Mouse (Mus musculus) midbrain, postnatal 0 days (tissue): Measurements from ENCODE around the gene Hoxd4. TPM values are rescaled to one million over a fixed set of nuclear protein-coding genes. Genes with fewer than 3 reads are reported as not detected.

Experiments
- ATAC-seq: fragments of 200-750 bp; cut with Nextera tagmentation; 2 replicates; pipeline ENCODE4 v1.8.0; 2017; ENCODE audit warnings: moderate number of reproducible peaks, mild to moderate bottlenecking, moderate TSS enrichment, moderate library complexity; ENCODE audit not compliant: low FRiP score
- DNase-seq: peaks from one replicate; pipeline ENCODE4 v3.0.0-alpha.2; 2015; ENCODE audit warnings: low spot score
- H3K27ac ChIP-seq: fragments of 300-500 bp; sonication (generic); 2 replicates; pipeline ENCODE4 v1.5.1; 2014; ENCODE audit warnings: low read depth, mild to moderate bottlenecking, low read length, mixed read lengths
- H3K27me3 ChIP-seq: fragments of 300-500 bp; sonication (generic); 2 replicates; pipeline ENCODE4 v1.6.1; 2014; ENCODE audit warnings: low read length, control low read depth, mixed read lengths; ENCODE audit not compliant: insufficient read depth
- H3K36me3 ChIP-seq: fragments of 300-500 bp; sonication (generic); 2 replicates; pipeline ENCODE4 v1.6.1; 2014; ENCODE audit warnings: low read length, control low read depth, mixed read lengths; ENCODE audit not compliant: insufficient read depth
- H3K4me1 ChIP-seq: fragments of 300-500 bp; sonication (generic); 2 replicates; pipeline ENCODE4 v1.6.1; 2014; ENCODE audit warnings: mild to moderate bottlenecking, control low read depth, antibody characterized with exemption, low read length, mixed read lengths; ENCODE audit not compliant: insufficient read depth
- H3K4me2 ChIP-seq: fragments of 300-500 bp; sonication (generic); 2 replicates; pipeline ENCODE4 v1.6.1; 2014; ENCODE audit warnings: low read depth, mild to moderate bottlenecking, low read length, mixed read lengths; ENCODE audit not compliant: poor library complexity, severe bottlenecking
- H3K4me3 ChIP-seq: fragments of 300-500 bp; sonication (generic); 2 replicates; pipeline ENCODE4 v1.5.1; 2014; ENCODE audit warnings: low read depth, mild to moderate bottlenecking, low read length, moderate library complexity
- H3K9ac ChIP-seq: fragments of 300-500 bp; sonication (generic); replicated peaks from 2 replicates; pipeline ENCODE4 v1.6.1; 2014; ENCODE audit warnings: mild to moderate bottlenecking, low read length, moderate library complexity, mixed read lengths; ENCODE audit not compliant: poor library complexity, severe bottlenecking
- H3K9me3 ChIP-seq: fragments of 300-500 bp; sonication (generic); 2 replicates; pipeline ENCODE4 v1.6.1; 2016; ENCODE audit warnings: low read length, control low read depth
- CTCF ChIP-seq: IDR thresholded peaks from 2 replicates; pipeline ENCODE4 v1.5.1; 2016; ENCODE audit warnings: antibody characterized with exemption, mild to moderate bottlenecking
- WGBS: fragments of 180-500 bp; shearing (Covaris S2); extraction: QIAGEN DNeasy Blood & Tissue Kit; methylation state at CpG from one replicate; pipeline ENCODE4 v1.1.7; 2014; 5-methylcytosine and 5-hydroxymethylcytosine counted together
- polyA plus RNA-seq: library from polyadenylated mRNA; unstranded; fragments of >200 nt; fragmentation: Nextera tagmentation; extraction: Ambion mirVana; gene quantifications from 2 replicates; pipeline ENCODE4 v1.2.1, GENCODE M21; 2015
- total RNA-seq: library from RNA; depleted of rRNA; stranded (reverse); fragments of >200 nt; gene quantifications from 2 replicates; pipeline ENCODE4 v1.2.3, GENCODE M21; 2014

Hoxd4 gene
- total and polyA plus RNA-seq, 2 experiments from 2014 or later: 1.2 TPM; not detected in 1

DNA sequence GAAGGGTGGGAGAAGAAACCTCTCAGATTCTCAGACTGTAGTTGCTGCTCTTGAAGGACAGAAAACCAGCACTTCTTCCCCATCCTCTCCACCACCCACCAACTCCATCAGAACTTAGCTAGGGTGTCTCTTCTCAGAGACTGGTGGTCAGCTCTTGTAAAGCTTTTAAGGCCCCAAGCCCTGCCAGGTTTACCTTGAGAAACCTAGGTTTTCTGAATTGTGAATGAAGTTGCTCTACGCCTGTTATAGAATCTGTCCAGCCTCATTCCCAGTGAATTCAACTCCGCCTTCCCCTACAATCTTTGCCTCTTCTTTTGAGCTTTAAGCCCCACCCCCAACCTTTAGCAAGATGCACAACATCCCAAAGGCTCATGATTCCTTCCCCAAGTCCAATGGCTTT, 34.6 kb upstream of the Hoxd4 start:
- DNase-seq: no peak
- Histone ChIP-seq H3K9ac (no peak overlapping the region), H3K27me3 (peaks cover 98% of the 10 kb centered on the region), H3K9me3 (no peaks in the 10 kb centered on the region), H3K27ac (no peak overlapping the region), H3K4me3 (no peak overlapping the region), H3K36me3 (no peaks in the 10 kb centered on the region), H3K4me1 (no peaks in the 10 kb centered on the region), H3K4me2 (no peak overlapping the region)
- WGBS: 17% methylated on average over 2 of the region's 2 CpGs
- no peak for ATAC-seq
- no peak for TF ChIP-seq CTCF

DNA sequence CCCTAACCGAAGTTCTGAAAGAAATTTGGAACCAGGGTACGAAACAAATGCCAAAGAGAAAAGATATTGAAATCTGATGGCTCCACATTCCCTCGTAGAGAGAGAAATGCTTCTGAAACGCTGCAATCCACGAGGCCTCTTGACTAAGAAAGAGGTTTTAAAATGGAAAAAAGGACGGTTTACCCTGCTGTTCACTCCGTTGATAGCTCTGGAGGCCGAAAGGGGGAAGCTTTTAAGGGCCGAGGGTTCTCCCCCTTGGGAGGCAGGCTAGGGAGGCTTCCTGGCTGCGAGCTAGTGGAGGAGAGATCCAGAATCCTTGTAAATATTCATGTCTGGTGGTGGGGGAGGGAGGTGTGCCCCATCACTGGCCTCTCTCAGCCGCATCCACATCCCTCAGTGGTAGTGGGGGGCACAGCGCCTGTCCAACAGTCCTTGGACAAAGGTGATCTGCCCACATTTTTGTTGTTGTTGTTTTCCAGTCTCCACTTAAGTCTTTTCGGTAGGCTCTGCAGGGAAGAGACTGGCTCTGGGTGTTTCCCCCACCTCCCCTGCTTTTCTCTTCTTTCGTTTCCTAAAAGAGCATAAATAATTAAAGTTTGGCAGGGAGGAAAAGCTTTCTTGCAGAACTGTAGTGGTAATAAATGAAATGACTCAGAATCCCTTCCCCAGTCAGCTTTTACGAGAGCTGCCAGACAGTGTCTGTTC, 32.7 kb upstream of the Hoxd4 start, which contains the start of gene Hoxd11:
Gene Hoxd11 (plus strand): TSS at position 667 of the 705 bp plus-strand sequence.
- DNase-seq: no peak
- Histone ChIP-seq H3K27ac (no peak within 1 kb of the TSS), H3K4me2 (no peak within 1 kb of the TSS), H3K9me3 (no peaks in the 10 kb centered on the region), H3K27me3 (peaks cover 99% of the 10 kb centered on the region), H3K4me1 (no peaks in the 10 kb centered on the region), H3K36me3 (no peaks in the 10 kb centered on the region), H3K4me3 (no peak within 1 kb of the TSS), H3K9ac (no peak within 1 kb of the TSS)
- no peak for ATAC-seq
- no peak for TF ChIP-seq CTCF
- WGBS: 2% methylated on average over 15 of the region's 15 CpGs

DNA sequence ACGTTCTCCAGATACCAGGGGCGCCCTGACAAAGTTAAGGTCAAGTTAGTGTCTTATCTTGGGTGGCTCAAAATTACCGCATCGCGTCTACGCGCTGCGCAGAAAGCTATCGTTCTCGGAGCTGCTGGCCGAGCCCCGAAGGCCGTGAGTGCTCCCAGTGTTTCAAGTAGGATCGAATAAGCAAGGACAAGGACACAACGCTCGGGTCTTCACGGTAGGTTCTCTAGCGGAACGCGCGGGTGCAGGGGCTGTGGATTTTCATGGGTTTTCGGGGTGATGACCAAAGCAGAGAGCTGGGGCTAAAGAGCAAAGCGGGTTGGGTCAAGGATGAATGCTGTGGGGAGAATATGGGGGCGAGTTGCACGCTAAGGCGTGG, 32.1 kb upstream of the Hoxd4 start:
- DNase-seq: no peak
- no peaks in the 10 kb centered on the region for H3K4me1 ChIP-seq
- peaks cover 99% of the 10 kb centered on the region for H3K27me3 ChIP-seq
- no peaks in the 10 kb centered on the region for H3K9me3 ChIP-seq
- H3K4me2 ChIP-seq: no peak overlapping the region
- H3K36me3 ChIP-seq: no peaks in the 10 kb centered on the region
- no peak for ATAC-seq
- H3K9ac ChIP-seq: no peak overlapping the region
- no peak overlapping the region for H3K4me3 ChIP-seq
- under 1% methylated on average over 26 of the region's 26 CpGs for WGBS
- TF ChIP-seq CTCF: no peak
- H3K27ac ChIP-seq: no peak overlapping the region

DNA sequence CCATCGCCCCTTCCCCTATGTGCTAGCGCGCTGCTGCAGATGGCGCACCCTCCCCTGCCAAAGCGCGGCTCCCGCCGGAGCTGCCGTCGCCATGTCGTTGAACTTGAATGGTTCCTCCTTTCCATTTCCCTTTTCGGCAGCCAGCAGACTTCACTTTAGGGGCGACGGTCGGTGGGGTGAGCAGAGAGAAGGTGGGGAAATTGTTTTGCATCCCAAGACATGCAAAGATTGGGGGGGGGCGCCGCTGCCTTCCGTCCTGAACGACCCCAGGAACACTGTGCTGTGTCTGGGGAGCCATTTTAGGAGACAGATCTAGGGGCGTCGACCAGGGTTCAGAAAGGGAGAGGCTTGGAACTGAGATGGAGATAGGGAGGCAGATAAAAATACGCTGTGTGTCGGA, 31.7 kb upstream of the Hoxd4 start:
- ATAC-seq (no peak), DNase-seq (no peak)
- Histone ChIP-seq H3K4me1 (no peaks in the 10 kb centered on the region), H3K27me3 (peaks cover 99% of the 10 kb centered on the region), H3K4me3 (no peak overlapping the region), H3K9me3 (no peaks in the 10 kb centered on the region), H3K36me3 (no peaks in the 10 kb centered on the region), H3K27ac (no peak overlapping the region), H3K9ac (no peak overlapping the region), H3K4me2 (no peak overlapping the region)
- no peak for TF ChIP-seq CTCF
- under 1% methylated on average over 23 of the region's 23 CpGs for WGBS

DNA sequence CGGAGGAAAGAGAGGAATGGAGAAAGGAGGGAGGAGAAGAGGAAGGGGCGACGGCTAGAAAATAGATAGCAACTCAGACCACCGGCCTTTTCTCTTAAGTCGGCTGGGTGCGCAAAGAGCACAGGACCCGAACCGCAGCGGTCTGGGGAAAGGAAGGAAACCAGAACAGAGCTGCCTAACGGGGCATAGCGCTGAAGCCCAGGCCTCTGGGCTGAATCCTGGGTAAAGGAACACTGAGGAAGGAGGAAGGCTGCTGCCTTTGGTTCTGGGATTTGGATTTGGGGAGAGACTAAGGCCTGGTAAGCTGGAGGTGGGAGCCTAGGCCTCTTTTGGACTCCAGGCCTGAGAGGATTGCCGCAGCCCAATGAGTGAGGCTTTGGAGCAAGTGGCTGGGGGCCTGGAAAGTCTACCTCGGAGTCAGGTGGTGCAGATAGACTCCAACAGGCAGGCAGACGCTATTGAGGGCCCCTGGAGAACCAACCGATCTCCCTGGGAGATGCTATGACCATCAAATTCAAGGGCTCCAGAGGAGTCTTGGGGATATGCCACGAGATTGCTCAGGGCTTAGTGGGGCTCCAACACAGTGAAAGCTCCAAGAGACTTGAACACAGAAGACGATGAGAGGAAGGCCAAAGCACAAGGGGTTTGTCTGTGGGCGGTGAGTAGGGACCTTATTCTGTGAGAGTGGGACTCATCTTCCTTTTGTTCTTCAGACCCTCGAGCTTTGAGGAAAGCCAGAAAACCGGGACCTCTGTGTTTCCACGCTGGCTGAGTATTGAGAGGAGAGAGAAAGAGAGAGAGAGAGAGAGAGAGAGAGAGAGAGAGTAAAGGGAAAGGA, 30.9 kb upstream of the Hoxd4 start:
- Histone ChIP-seq H3K4me2 (no peak overlapping the region), H3K9me3 (no peaks in the 10 kb centered on the region), H3K9ac (no peak overlapping the region), H3K4me3 (no peak overlapping the region), H3K4me1 (no peaks in the 10 kb centered on the region), H3K27ac (no peak overlapping the region), H3K36me3 (no peaks in the 10 kb centered on the region), H3K27me3 (peaks cover 99% of the 10 kb centered on the region)
- WGBS: 1% methylated on average over 21 of the region's 21 CpGs
- TF ChIP-seq CTCF: no peak
- DNase-seq (no peak), ATAC-seq (no peak)
